Mouse (Mus musculus) limb, embryonic 14.5 days (tissue): ENCODE measurements around the gene Rfx4. TPM values are rescaled to one million over a fixed set of nuclear protein-coding genes. Genes with fewer than 3 reads are reported as not detected.

Source experiments
- ATAC-seq: fragments of 200-750 bp; cut with Nextera tagmentation; 2 replicates; pipeline ENCODE4 v1.8.0; 2017; ENCODE audit warnings: low read depth, moderate number of reproducible peaks, moderate TSS enrichment; ENCODE audit not compliant: low FRiP score
- DNase-seq: peaks from one replicate; pipeline ENCODE4 v3.0.0-alpha.2; 2015; ENCODE audit warnings: low spot score
- H3K27ac ChIP-seq: fragments of 300-500 bp; sonication (generic); replicated peaks from 2 replicates; pipeline ENCODE4 v1.5.1; 2014; ENCODE audit warnings: low read depth, mild to moderate bottlenecking, low read length, moderate library complexity, mixed read lengths
- H3K27me3 ChIP-seq: fragments of 300-500 bp; sonication (generic); 2 replicates; pipeline ENCODE4 v1.6.1; 2014; ENCODE audit warnings: low read length, mixed read lengths; ENCODE audit not compliant: control insufficient read depth, insufficient read depth
- H3K36me3 ChIP-seq: fragments of 300-500 bp; sonication (generic); 2 replicates; pipeline ENCODE4 v1.6.1; 2014; ENCODE audit warnings: mild to moderate bottlenecking, low read length, moderate library complexity, mixed read lengths; ENCODE audit not compliant: control insufficient read depth, insufficient read depth
- H3K4me1 ChIP-seq: fragments of 300-500 bp; sonication (generic); 2 replicates; pipeline ENCODE4 v1.6.1; 2014; ENCODE audit warnings: antibody characterized with exemption, low read length, mixed read lengths; ENCODE audit not compliant: control insufficient read depth, insufficient read depth
- H3K4me2 ChIP-seq: fragments of 300-500 bp; sonication (generic); replicated peaks from 2 replicates; pipeline ENCODE4 v1.6.1; 2014; ENCODE audit warnings: low read depth, mild to moderate bottlenecking, low read length, moderate library complexity; ENCODE audit not compliant: severe bottlenecking
- H3K4me3 ChIP-seq: fragments of 300-500 bp; sonication (generic); replicated peaks from 2 replicates; pipeline ENCODE4 v1.5.1; 2014; ENCODE audit warnings: low read length
- H3K9ac ChIP-seq: fragments of 300-500 bp; sonication (generic); 2 replicates; pipeline ENCODE4 v1.6.1; 2014; ENCODE audit warnings: mild to moderate bottlenecking, low read depth, low read length, moderate library complexity; ENCODE audit not compliant: severe bottlenecking
- H3K9me3 ChIP-seq: fragments of 300-500 bp; sonication (generic); 2 replicates; pipeline ENCODE4 v1.6.1; 2016; ENCODE audit warnings: low read length; ENCODE audit not compliant: control insufficient read depth
- POLR2A ChIP-seq: fragments of 200-500 bp; IDR thresholded peaks from 2 replicates; pipeline ENCODE4 v1.8.0; 2012; ENCODE audit warnings: inconsistent platforms, mild to moderate bottlenecking, moderate library complexity, borderline replicate concordance; ENCODE audit not compliant: insufficient read depth, insufficient read length; ENCODE audit errors: extremely low read depth
- WGBS: fragments of 180-500 bp; shearing (Covaris S2); extraction: QIAGEN DNeasy Blood & Tissue Kit; methylation state at CpG from one replicate; pipeline ENCODE4 v1.1.7; 2014; 5-methylcytosine and 5-hydroxymethylcytosine counted together
- polyA plus RNA-seq, 2 experiments: library from polyadenylated mRNA; depleted of rRNA in 1 of 2; stranded (reverse) in 1 of 2; unstranded in 1 of 2; fragments of >200 nt; fragmentation: Nextera tagmentation in 1 of 2; extraction: Ambion mirVana in 1 of 2; gene quantifications; 2 replicates each; pipeline versions ENCODE4 v1.2.1 to v1.2.3; 2012 to 2014

Gene Rfx4
- polyA plus RNA-seq, 2 experiments: 0.12 to 0.41 TPM

DNA sequence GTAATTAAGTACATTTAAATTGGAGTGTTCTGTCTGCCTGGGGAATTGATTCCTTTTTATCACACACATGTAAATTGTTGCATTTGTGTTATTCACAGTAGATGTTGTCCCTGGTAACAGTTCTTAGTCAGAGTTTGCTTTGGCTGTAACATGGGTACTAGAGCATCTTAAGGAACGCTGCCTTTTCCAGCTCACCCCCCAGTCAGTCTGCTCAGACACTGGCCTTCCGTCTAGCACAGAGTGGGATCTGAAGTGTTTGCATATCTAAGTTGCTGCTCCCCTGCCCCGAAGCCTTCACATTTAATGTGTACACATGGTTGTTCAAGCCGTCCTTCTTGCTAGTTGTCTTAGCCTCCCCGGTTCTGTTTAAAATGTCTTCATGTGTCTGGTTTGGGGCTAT is 90.8 kb downstream of the Rfx4 start:
- TF ChIP-seq POLR2A: no peak
- Histone ChIP-seq H3K4me2 (no peak overlapping the region), H3K36me3 (no peaks in the 10 kb centered on the region), H3K27ac (no peak overlapping the region), H3K27me3 (no peaks in the 10 kb centered on the region), H3K4me3 (no peak overlapping the region), H3K9ac (no peak overlapping the region), H3K4me1 (no peaks in the 10 kb centered on the region), H3K9me3 (no peaks in the 10 kb centered on the region)
- ATAC-seq: no peak
- no peak for DNase-seq
- 74% methylated on average over 5 of the region's 5 CpGs for WGBS

DNA sequence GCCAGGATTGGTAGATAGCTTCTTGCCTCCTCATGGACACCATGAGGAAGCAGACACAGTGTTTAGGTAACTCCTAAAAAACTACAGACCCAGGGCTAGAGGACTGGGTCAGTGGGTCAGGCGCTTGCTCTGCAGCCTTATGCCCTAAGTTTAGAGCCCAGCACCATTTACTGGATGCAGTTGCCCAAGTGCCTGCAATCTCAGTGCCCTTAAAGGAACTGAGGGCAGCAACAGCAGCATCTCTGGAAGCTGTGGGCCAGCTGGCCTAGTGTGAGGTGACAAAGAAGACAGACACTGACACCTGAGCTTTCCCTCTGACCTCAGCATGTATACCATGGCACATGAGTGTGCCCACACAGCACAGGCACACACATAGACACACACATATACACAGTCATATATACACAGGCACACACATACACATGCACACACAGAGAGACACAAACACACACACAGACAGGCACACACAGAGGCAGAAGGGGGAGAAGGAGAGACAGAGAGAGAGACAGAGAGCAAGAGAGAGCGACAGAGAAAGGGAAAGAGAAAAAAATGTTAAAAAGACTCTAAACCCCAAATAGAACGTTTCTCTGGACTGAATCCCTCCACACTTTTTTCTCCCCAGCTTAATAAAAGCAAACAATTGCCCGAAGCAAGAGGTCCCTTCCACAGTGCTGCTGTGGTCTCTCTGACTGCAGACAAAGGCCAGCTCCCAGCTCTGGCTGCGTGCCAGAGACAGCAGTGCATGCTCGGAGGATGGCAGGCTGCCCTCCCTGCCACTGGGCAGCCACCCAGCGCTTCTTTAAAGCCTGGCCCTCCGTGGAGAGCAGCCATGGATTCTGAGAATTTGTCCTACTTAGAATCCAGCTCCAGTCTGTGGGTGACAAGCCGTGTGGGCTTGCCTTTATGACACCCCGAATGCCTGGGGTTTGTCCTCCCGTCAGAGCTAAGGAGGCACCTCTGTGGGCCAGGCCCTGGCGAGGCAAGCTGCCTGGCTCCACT is 96.4 kb downstream of the Rfx4 start:
- H3K36me3 ChIP-seq: no peaks in the 10 kb centered on the region
- H3K9ac ChIP-seq: 0 out of 2 replicates have a peak overlapping the region, but pooled peaks have one; percentile 4
- H3K9me3 ChIP-seq: no peaks in the 10 kb centered on the region
- ATAC-seq: no peak
- TF ChIP-seq POLR2A: no peak
- H3K27me3 ChIP-seq: no peaks in the 10 kb centered on the region
- H3K4me3 ChIP-seq: no peak overlapping the region
- WGBS: 42% methylated on average over 12 of the region's 12 CpGs
- no peak overlapping the region for H3K4me2 ChIP-seq
- 0 out of 2 replicates have a peak overlapping the region, but pooled peaks have one; percentile 2 for H3K27ac ChIP-seq
- 0 out of 2 replicates have a peak, but pooled peaks cover 6% of the 10 kb centered on the region for H3K4me1 ChIP-seq
- DNase-seq: peak; percentile 54

DNA sequence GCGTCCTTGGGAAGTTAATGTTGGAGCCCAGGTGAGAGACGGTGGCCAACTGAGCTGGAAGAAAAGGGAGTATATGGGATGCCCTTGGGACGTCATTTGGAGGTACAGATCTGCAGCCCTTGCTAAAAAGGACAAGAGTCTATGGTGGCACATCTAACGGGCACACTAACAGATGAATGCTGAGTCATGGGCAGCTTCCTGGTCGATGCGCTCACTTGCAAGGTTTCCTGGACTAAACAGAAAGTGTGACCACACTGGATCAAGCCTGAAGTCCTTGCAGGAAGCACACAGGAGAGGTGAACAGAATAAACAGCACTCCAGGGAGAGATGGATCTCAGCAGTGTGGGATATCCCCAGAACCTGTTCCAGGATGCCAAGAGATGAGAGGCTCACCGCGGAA is 98.2 kb downstream of the Rfx4 start:
- H3K9me3 ChIP-seq: no peaks in the 10 kb centered on the region
- no peak overlapping the region for H3K9ac ChIP-seq
- no peak overlapping the region for H3K27ac ChIP-seq
- H3K4me1 ChIP-seq: peaks cover 6% of the 10 kb centered on the region; the same call in 1 of the 2 replicates
- WGBS: 91% methylated on average over 8 of the region's 8 CpGs
- no peak for ATAC-seq
- TF ChIP-seq POLR2A: no peak
- no peaks in the 10 kb centered on the region for H3K27me3 ChIP-seq
- no peak overlapping the region for H3K4me2 ChIP-seq
- no peak for DNase-seq
- H3K36me3 ChIP-seq: no peaks in the 10 kb centered on the region
- no peak overlapping the region for H3K4me3 ChIP-seq

DNA sequence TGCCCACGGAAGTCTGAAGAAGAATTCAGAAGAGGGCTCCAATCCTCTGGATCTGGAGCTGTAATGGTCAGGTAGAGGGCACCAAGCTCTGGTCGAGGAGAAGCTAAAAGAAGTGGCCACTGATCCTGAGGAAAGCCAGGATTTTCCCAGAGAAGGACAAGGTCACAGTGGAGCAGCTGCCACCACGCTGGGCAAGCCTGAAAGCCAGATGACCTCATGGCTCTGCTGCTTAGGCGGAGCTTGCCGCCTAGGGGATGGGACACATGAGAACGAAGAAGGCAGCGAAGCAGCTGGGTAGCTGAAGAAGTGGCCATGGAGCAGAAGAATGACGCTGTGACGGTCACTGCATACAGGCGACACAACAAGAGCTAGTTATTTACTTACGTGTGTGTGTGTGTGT is 99.6 kb downstream of the Rfx4 start:
- no peak for ATAC-seq
- H3K36me3 ChIP-seq: no peaks in the 10 kb centered on the region
- no peak overlapping the region for H3K4me2 ChIP-seq
- no peak for TF ChIP-seq POLR2A
- H3K9ac ChIP-seq: no peak overlapping the region
- H3K9me3 ChIP-seq: no peaks in the 10 kb centered on the region
- H3K4me1 ChIP-seq: peaks cover 6% of the 10 kb centered on the region; the same call in 1 of the 2 replicates
- no peaks in the 10 kb centered on the region for H3K27me3 ChIP-seq
- 79% methylated on average over 11 of the region's 11 CpGs for WGBS
- DNase-seq: no peak
- no peak overlapping the region for H3K27ac ChIP-seq
- H3K4me3 ChIP-seq: no peak overlapping the region

DNA sequence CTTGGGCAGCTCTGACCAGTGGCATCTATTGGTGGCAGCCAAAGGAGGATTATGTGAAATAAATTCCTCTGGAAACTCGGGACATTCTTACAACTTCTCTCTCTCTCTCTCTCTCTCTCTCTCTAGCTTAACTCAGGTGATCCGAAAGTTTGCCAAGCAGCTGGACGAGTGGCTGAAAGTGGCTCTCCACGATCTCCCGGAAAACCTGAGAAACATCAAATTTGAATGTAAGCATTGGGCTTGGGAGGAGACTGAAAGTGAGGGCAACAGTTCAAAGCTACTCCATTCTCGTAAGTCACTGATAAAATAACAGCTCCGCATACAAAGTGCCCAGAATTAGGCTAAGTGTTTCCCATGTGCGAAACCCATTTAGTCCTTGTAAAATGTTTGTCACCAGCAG is 102.5 kb downstream of the Rfx4 start:
- ATAC-seq: no peak

More for the DNA sequence above, 102.5 kb downstream of the Rfx4 start:
- no peak for DNase-seq
- no peaks in the 10 kb centered on the region for H3K27me3 ChIP-seq
- TF ChIP-seq POLR2A: no peak
- no peaks in the 10 kb centered on the region; the same call in 1 of the 2 replicates for H3K4me1 ChIP-seq
- no peak overlapping the region for H3K27ac ChIP-seq
- H3K4me2 ChIP-seq: no peak overlapping the region
- no peaks in the 10 kb centered on the region for H3K36me3 ChIP-seq
- no peaks in the 10 kb centered on the region for H3K9me3 ChIP-seq
- no peak overlapping the region for H3K4me3 ChIP-seq
- H3K9ac ChIP-seq: no peak overlapping the region
- WGBS: 49% methylated on average over 8 of the region's 8 CpGs
